Mouse (Mus musculus) heart, adult 9 months (tissue): ENCODE results near the gene Arhgef5.
A peak's percentile ranks its signal among the peaks of the same experiment; 100 is the strongest.
"Not testable (repeated sequence)": the region's sequence is repeated elsewhere in the genome, so short reads cannot be mapped to it uniquely, and the experiment has no call there.

Experiments
- DNase-seq, 2 experiments: peaks; one replicate each; pipeline ENCODE4 v3.0.0; 2022; ENCODE audit warnings: low spot score in 2 of 2

The Arhgef5 gene

DNA sequence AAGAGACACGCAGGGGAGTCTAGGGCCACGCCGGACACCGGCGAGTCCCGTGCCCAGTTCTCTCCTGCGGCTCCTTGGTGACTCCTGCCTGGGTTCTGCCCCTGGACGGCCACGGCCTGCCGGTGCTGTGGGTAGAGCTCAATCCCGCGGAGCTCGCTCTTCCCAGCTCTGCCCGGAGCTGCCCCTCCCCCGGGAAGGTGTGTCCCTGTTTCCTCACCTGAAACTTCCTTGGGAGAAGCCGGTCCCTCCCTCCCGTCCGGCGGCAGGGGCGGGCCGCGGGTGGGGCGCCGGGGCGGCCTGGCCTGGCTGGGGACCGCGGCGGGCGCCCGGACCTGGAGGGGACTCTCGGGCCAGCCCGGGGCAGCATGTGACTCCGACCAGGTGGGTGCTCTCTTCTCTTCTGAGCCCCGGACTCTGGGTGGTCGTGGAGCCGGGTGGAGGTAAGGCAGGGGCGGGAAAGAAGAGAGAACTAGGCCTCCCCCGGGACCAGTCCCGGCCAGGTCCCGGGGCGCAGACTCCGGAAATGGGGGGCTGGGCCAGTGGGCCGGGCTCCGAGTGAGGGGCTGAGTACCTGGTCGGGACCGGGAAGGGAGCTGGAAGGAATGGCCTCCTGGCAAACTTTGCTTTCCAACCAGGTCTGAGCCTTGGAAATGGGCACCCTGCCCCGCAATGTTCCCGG is at the start of gene Arhgef5:
TSS of gene Arhgef5 (plus strand) at position 220 of the 679 bp plus-strand sequence.
- DNase-seq, result peak; percentile 41 to 71

DNA sequence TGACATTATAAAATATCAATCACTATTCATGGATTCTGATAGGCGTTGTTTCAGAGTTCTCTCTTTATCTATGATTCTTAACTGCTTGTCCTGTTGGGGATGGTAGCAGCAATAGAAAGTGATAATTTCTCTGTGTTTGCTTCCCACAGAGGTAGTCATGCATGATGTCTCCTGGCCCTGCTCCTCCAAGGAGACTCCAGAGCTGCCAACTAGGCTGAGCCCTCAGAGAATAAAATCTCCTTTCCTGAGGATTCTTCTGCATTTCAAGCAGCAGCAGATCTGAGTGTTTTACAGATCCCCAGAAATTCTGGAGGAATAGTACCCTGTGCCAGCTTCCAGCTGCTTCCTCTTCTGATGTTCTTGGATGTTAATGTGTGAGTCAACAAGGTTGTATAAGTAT is 34.1 kb upstream of the Arhgef5 start, which contains the start of gene Olfr47:
TSS of gene Olfr47 (plus strand) at position 275 of the 400 bp plus-strand sequence.
- not testable (repeated sequence) for DNase-seq

DNA sequence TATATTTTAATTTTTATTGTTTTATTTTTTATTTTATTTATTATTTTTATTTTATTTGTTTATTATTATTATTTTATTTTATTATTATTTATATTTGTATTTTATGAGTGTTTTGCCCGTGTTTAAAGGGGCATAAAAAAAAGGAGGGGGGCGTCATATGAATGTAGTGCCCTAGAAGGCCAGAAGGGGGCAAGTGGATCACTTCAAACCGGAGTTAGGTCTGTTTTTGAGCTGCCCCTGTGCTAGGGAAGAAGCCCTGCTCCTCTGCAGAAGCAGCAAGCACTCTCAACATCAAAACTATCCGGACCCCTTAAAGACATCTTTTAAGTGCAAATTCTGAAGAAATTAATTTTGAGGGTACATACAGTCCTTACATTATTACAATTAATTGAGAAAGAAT is 23.3 kb upstream of the Arhgef5 start:
- no peak for DNase-seq

DNA sequence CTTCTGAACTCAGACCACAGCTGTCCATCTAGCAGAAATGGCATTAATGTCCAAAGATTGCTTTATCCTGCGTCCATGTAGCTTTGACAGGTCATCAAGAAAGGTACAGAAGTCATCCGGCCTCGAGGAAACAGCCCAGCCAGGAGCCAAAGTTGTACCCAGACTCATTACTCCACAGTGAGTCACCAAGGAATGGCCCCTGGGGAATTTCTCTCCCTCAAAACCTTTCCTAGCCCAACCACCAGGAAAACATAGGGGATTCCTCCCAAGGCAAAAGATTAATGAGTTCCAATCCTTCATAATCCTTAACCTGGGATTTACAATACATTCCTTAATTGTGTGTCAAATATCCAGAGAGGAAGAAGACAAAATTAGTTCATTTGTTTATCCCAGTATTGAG is 18.0 kb upstream of the Arhgef5 start:
- no peak for DNase-seq

DNA sequence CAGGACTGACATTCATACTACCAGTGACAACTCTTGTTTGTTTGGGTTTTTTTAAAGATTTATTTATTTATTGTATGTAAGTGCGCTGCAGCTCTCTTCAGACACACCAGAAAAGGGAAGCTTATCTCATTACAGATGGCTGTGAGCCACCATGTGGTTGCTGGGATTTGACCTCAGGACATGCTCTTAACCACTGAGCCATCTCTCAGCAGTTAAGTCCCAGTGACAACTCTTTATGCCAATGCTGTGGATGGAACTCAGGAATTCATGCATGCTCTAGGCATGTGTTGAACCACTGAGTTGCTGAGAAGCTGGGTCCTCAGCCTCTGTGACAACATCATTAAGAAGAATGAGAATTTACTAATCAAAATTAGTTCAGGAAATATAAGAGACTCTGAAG is 12.4 kb upstream of the Arhgef5 start:
- no peak for DNase-seq

GRCm38 (mm10) chr6:43254193-43254926 is 11.0 kb upstream of the Arhgef5 start:
- peak in 1 of 2 experiments; percentile 7 for DNase-seq

GRCm38 (mm10) chr6:43260756-43261155 is 4.6 kb upstream of the Arhgef5 start:
- peak; percentile 8 to 26 for DNase-seq

DNA sequence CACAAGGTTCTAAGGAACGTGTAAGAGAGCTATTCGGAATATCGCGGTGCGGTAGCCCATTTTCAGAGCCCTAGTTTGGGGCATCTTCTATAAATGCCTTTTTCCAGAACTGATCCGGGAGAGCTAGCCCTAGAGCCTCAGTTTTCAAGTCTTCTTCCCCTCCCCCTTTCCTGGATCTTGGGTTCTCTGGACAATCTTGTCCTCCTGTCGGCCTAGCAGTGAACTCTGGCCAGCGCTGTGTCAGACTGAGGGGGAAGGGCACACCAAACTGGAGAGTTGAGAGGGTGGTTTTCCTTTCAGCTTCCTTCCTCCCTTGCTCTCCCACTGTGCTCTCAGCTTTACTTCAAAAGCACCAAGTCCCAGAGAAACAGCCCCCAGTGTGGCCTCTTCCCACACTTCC is 974 bp downstream of the Arhgef5 start:
- peak; percentile 30 to 31 for DNase-seq

- peak; percentile 17 to 54 for DNase-seq
These were observed 7.2 kb downstream of the Arhgef5 start for GRCm38 (mm10) chr6:43272597-43272996.

GRCm38 (mm10) chr6:43274123-43274522 is 8.7 kb downstream of the Arhgef5 start:
- no peak for DNase-seq

- no peak for DNase-seq
These were observed 12.9 kb downstream of the Arhgef5 start for GRCm38 (mm10) chr6:43278247-43278646.

DNA sequence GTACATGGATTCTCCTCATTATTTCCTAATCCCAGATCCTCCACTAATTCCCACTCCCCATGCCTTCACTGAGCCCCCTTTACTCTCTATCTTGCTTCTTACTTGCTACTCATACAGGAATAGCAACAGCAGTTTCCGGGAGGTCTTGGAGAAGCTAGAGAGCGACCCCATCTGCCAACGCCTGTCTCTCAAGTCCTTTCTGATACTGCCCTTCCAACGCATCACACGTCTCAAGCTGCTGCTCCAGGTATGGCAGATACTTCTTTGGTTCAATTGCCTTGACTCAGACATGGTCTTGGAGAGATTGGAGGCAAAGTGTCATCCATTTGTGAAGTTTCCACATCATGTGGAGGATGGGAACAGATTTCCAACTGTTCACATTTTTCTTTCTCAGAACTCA is 15.1 kb downstream of the Arhgef5 start:
- DNase-seq, result no peak

- DNase-seq, result no peak
These were observed 26.7 kb downstream of the Arhgef5 start for GRCm38 (mm10) chr6:43292041-43292440.

DNA sequence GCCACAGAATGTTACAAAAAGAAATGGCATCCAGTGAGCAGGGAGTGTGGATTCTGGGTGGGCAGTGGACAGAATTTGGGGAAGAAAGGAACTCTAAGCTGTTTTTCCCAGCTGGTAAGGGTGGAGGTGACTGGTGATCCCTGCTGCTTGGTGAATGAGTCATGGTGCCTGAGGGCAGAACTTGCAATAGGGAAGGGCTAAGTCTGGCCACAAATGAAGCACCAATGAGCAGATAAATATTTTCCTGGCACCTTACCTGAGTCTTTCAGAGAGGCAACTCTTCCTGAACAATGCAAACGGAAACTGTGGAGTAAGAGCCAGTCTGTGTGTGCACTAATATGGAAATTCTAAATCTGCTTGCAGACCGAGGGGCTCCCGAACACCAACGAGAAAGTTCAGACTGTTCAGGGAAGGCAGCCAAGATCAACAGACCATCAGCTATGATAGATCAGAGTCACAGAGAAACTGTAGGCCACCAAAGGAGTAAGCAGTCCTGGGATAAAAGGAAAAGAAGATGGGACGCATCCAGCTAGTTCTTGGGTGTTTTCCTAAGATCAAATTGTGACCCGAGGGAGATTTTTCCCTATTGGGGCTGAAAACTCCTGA is 27.2 kb downstream of the Arhgef5 start:
- DNase-seq, result no peak

- DNase-seq, result no peak
These were observed 27.8 kb downstream of the Arhgef5 start for GRCm38 (mm10) chr6:43293175-43293574.

- DNase-seq, result no peak
These were observed 30.5 kb downstream of the Arhgef5 start for GRCm38 (mm10) chr6:43295908-43296307.

GRCm38 (mm10) chr6:43296798-43297507 is 31.6 kb downstream of the Arhgef5 start:
- DNase-seq, result peak in 1 of 2 experiments; percentile 18

DNA sequence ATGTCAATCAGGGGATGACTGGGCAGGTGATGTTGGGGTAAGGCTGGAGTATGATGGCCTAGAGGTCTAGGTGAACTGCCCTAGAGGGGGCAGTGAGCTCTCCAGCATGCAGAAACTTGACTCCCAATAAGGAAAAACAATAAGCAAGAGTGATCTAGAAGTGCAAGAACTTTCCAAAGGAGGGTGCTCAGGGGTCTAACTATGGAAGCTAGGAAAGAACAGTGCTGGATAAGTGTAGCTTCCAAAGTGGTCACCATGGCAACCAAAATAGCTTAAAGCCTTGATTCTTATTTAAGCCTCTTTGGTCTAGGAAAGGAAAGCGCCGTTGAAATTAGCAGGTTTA is 32.1 kb downstream of the Arhgef5 start:
- DNase-seq, result no peak

GRCm38 (mm10) chr6:43309454-43309853 is 44.1 kb downstream of the Arhgef5 start, which contains the start of gene Nobox:
Nobox (minus strand) TSS chr6:43309554.
- DNase-seq, result no peak

- no peak for DNase-seq
These were observed 44.7 kb downstream of the Arhgef5 start for GRCm38 (mm10) chr6:43310071-43310470.

- no peak for DNase-seq
These were observed 47.2 kb downstream of the Arhgef5 start for GRCm38 (mm10) chr6:43312546-43312945.
